Mouse (Mus musculus) limb, embryonic 11.5 days (tissue): ENCODE measurements at regions not wholly inside any gene's neighbourhood (a gene's known extent, or its start where the extent isn't known, plus 50 kb on each side); places are given as distances from the start of the nearest gene placed in this dataset.

Source experiments
- ATAC-seq: fragments of 200-750 bp; cut with Nextera tagmentation; 2 replicates; pipeline ENCODE4 v1.8.0; 2017; ENCODE audit warnings: low read depth; ENCODE audit not compliant: insufficient number of reproducible peaks, low FRiP score, low TSS enrichment
- DNase-seq: peaks from one replicate; pipeline ENCODE4 v3.0.0-alpha.2; 2015; ENCODE audit warnings: low spot score
- H3K27ac ChIP-seq: fragments of 300-500 bp; sonication (generic); replicated peaks from 2 replicates; pipeline ENCODE4 v1.5.1; 2014; ENCODE audit warnings: low read depth, mild to moderate bottlenecking, low read length
- H3K27me3 ChIP-seq: fragments of 300-500 bp; sonication (generic); 2 replicates; pipeline ENCODE4 v1.6.1; 2014; ENCODE audit warnings: mild to moderate bottlenecking, low read length, mixed read lengths; ENCODE audit not compliant: control insufficient read depth, insufficient read depth
- H3K36me3 ChIP-seq: fragments of 300-500 bp; sonication (generic); 2 replicates; pipeline ENCODE4 v1.6.1; 2014; ENCODE audit warnings: mild to moderate bottlenecking, low read length, moderate library complexity, mixed read lengths; ENCODE audit not compliant: control insufficient read depth, insufficient read depth
- H3K4me1 ChIP-seq: fragments of 300-500 bp; sonication (generic); 2 replicates; pipeline ENCODE4 v1.6.1; 2014; ENCODE audit warnings: low read length, mixed read lengths; ENCODE audit not compliant: control insufficient read depth, insufficient read depth
- H3K4me2 ChIP-seq: fragments of 300-500 bp; sonication (generic); 2 replicates; pipeline ENCODE4 v1.6.1; 2014; ENCODE audit warnings: low read depth, mild to moderate bottlenecking, moderate library complexity; ENCODE audit not compliant: severe bottlenecking
- H3K4me3 ChIP-seq: fragments of 300-500 bp; sonication (generic); 2 replicates; pipeline ENCODE4 v1.5.1; 2014; ENCODE audit warnings: low read depth, low read length
- H3K9ac ChIP-seq: fragments of 300-500 bp; sonication (generic); 2 replicates; pipeline ENCODE4 v1.6.1; 2014; ENCODE audit warnings: mild to moderate bottlenecking, low read length
- H3K9me3 ChIP-seq: fragments of 300-500 bp; sonication (generic); 2 replicates; pipeline ENCODE4 v1.6.1; 2016; ENCODE audit warnings: low read length; ENCODE audit not compliant: control insufficient read depth
- WGBS: fragments of 180-500 bp; shearing (Covaris S2); extraction: QIAGEN DNeasy Blood & Tissue Kit; methylation state at CpG from one replicate; pipeline ENCODE4 v1.1.7; 2014; 5-methylcytosine and 5-hydroxymethylcytosine counted together

GRCm38 (mm10) chr3:123852889-123853288 is 162.2 kb upstream of the Ndst3 start:
- H3K9ac ChIP-seq, result no peak overlapping the region
- H3K27ac ChIP-seq, result no peak overlapping the region
- H3K4me1 ChIP-seq, result no peaks in the 10 kb centered on the region
- H3K4me2 ChIP-seq, result no peak overlapping the region
- H3K9me3 ChIP-seq, result no peaks in the 10 kb centered on the region
- no peak overlapping the region for H3K4me3 ChIP-seq
- H3K27me3 ChIP-seq, result 0 out of 2 replicates have a peak, but pooled peaks cover 1% of the 10 kb centered on the region
- ATAC-seq (no peak), DNase-seq (no peak)
- H3K36me3 ChIP-seq, result no peaks in the 10 kb centered on the region
- 77% methylated on average over 3 of the region's 3 CpGs for WGBS

GRCm38 (mm10) chr3:123873709-123874108 is 183.1 kb upstream of the Ndst3 start:
- no peak overlapping the region for H3K27ac ChIP-seq
- no peak overlapping the region for H3K9ac ChIP-seq
- H3K27me3 ChIP-seq, result no peaks in the 10 kb centered on the region
- no peaks in the 10 kb centered on the region for H3K4me1 ChIP-seq
- DNase-seq (no peak), ATAC-seq (no peak)
- 87% methylated on average over 2 of the region's 2 CpGs for WGBS
- no peak overlapping the region for H3K4me2 ChIP-seq
- H3K36me3 ChIP-seq, result no peaks in the 10 kb centered on the region
- no peaks in the 10 kb centered on the region for H3K9me3 ChIP-seq
- no peak overlapping the region for H3K4me3 ChIP-seq

DNA sequence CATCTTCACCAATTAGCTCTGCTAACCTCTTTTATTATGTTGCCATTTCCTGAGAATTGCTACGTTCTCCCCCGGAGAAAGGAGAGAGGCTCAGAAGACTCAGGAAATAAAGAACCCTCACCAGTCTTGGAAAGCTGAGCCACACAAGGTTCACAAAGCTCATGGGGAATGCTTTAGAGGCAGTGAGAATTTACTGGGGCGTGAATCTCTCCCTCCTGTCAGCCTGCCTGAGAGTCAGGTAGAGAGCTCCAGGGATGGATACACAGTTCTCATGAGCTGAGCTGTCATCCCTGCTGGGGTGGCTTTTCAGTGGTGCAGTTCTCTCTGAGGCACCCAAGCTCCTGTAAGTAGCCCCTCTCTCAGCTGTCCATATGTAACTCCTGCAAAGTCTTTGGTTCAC is 203.0 kb upstream of the Ndst3 start:
- ATAC-seq, result no peak
- no peak for DNase-seq
- Histone ChIP-seq H3K9me3 (no peaks in the 10 kb centered on the region), H3K27me3 (no peaks in the 10 kb centered on the region), H3K4me3 (no peak overlapping the region), H3K27ac (no peak overlapping the region), H3K4me1 (no peaks in the 10 kb centered on the region), H3K9ac (no peak overlapping the region), H3K4me2 (no peak overlapping the region), H3K36me3 (no peaks in the 10 kb centered on the region)
- WGBS, result 29% methylated on average over 3 of the region's 3 CpGs

GRCm38 (mm10) chr3:123905928-123906721 is 215.5 kb upstream of the Ndst3 start:
- WGBS, result 33% methylated on average over 9 of the region's 9 CpGs
- H3K4me2 ChIP-seq, result no peak overlapping the region
- DNase-seq (no peak), ATAC-seq (no peak)
- no peaks in the 10 kb centered on the region for H3K9me3 ChIP-seq
- H3K4me1 ChIP-seq, result no peaks in the 10 kb centered on the region
- no peaks in the 10 kb centered on the region for H3K27me3 ChIP-seq
- H3K27ac ChIP-seq, result no peak overlapping the region
- no peak overlapping the region for H3K4me3 ChIP-seq
- H3K9ac ChIP-seq, result no peak overlapping the region
- no peaks in the 10 kb centered on the region for H3K36me3 ChIP-seq

DNA sequence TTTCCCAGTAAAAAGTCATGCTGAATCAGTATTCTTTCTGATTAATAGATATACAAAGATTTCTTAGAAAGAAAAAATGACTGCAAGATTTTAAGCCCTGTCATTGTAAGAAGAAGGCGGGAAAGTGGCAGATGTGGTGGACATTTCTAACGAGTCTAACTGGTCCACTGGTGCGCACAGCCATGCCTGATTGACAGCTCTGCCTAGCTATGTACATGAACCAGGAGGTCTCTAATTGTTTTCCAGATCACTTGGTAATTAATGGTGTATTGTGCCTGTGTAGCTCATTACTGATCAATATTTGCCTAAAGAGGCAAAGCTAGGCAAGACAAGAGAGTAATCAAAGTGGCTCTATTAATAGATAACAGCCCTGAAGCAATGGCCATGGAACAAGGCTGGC is 227.5 kb upstream of the Ndst3 start:
- DNase-seq (no peak), ATAC-seq (no peak)
- Histone ChIP-seq H3K9ac (no peak overlapping the region), H3K4me1 (no peaks in the 10 kb centered on the region), H3K27ac (no peak overlapping the region), H3K27me3 (no peaks in the 10 kb centered on the region), H3K4me3 (no peak overlapping the region), H3K9me3 (no peaks in the 10 kb centered on the region), H3K36me3 (no peaks in the 10 kb centered on the region), H3K4me2 (no peak overlapping the region)
- WGBS, result 76% methylated on average over 3 of the region's 3 CpGs

DNA sequence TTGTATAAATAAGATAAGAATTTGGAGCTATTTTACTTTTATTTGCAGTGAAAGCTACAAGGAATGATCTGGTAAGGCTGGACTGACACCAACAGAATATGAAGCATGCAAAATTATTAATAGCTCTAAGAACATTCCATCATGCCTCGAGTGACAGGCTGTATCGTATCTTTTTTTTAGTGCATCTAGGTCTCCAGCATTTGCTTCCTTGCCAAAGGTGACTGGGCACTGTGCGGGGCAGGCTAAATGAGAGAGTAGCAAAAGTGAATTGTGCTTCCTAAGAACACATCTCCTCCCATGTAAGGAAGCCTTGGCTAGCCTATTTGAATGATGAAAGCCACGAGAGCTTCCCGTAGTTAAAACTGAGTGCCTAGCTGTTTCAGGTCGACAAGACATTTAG is 261.5 kb upstream of the Ndst3 start:
- DNase-seq (no peak), ATAC-seq (no peak)
- Histone ChIP-seq H3K4me1 (no peaks in the 10 kb centered on the region), H3K27ac (no peak overlapping the region), H3K4me2 (no peak overlapping the region), H3K36me3 (no peaks in the 10 kb centered on the region), H3K27me3 (no peaks in the 10 kb centered on the region), H3K9me3 (no peaks in the 10 kb centered on the region), H3K4me3 (no peak overlapping the region), H3K9ac (no peak overlapping the region)
- 80% methylated on average over 6 of the region's 6 CpGs for WGBS

DNA sequence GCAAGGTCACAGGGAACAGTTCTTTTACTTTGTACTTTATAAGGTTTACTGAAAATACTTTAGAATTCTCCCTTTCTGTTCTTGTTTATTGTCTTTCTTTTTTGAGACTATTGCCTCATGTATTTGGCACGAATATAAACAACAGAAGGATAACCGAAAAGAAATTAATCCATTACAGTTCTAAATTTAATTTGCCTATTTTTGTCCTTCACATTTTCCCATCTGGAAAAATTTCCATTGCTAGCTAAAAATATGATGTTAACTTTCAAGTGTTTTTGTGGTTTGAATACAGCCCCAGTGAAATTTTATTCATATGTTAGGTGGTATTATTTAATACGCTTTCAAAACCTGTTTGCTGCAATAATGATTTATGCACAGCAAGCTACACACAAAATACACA is 276.7 kb upstream of the Ndst3 start:
- H3K4me3 ChIP-seq, result no peak overlapping the region
- no peaks in the 10 kb centered on the region for H3K9me3 ChIP-seq
- H3K36me3 ChIP-seq, result no peaks in the 10 kb centered on the region
- no peak overlapping the region for H3K27ac ChIP-seq
- no peaks in the 10 kb centered on the region for H3K27me3 ChIP-seq
- no peaks in the 10 kb centered on the region for H3K4me1 ChIP-seq
- no peak overlapping the region for H3K9ac ChIP-seq
- H3K4me2 ChIP-seq, result no peak overlapping the region
- DNase-seq, result no peak
- 95% methylated on average over 3 of the region's 3 CpGs for WGBS
- ATAC-seq, result no peak

GRCm38 (mm10) chr3:123972367-123972766 is 281.7 kb upstream of the Ndst3 start:
- H3K4me1 ChIP-seq, result no peaks in the 10 kb centered on the region
- no peak for DNase-seq
- no peak overlapping the region for H3K27ac ChIP-seq
- H3K4me2 ChIP-seq, result no peak overlapping the region
- whole genome bisulfite sequencing, result 80% methylated on average over 3 of the region's 3 CpGs
- H3K27me3 ChIP-seq, result no peaks in the 10 kb centered on the region
- no peaks in the 10 kb centered on the region for H3K9me3 ChIP-seq
- H3K36me3 ChIP-seq, result no peaks in the 10 kb centered on the region
- no peak overlapping the region for H3K9ac ChIP-seq
- no peak for ATAC-seq
- H3K4me3 ChIP-seq, result no peak overlapping the region
